Mouse (Mus musculus) CH12.LX (cell line): ENCODE results near the gene Gm27029. TPM values are rescaled to one million over a fixed set of nuclear protein-coding genes. Genes with fewer than 3 reads are reported as not detected.

Experiments used
- DNase-seq: peaks from one replicate; pipeline ENCODE4 v3.0.0-alpha.2; 2013; ENCODE audit errors: extremely low read depth
- H3K27ac ChIP-seq: 2 replicates; pipeline ENCODE4 v1.5.1; 2012; ENCODE audit warnings: low read depth, mild to moderate bottlenecking, control low read depth, moderate library complexity; ENCODE audit not compliant: insufficient read depth
- H3K27me3 ChIP-seq: replicated peaks from 2 replicates; pipeline ENCODE3; 2012; ENCODE audit warnings: inconsistent platforms
- H3K36me3 ChIP-seq, 2 experiments: replicated peaks in 1 of 2; 2 replicates each; pipeline versions ENCODE3 to v1.6.1; 2012; ENCODE audit warnings: inconsistent platforms in 1 of 2, low read length in 1 of 2, mild to moderate bottlenecking in 1 of 2, mixed read lengths in 1 of 2, moderate library complexity in 1 of 2; ENCODE audit not compliant: control insufficient read depth in 1 of 2, insufficient read depth in 1 of 2
- H3K4me1 ChIP-seq, 2 experiments: 2 replicates each; pipeline ENCODE4 v1.6.1; 2012; ENCODE audit warnings: inconsistent platforms in 1 of 2, moderate library complexity in 1 of 2; ENCODE audit not compliant: insufficient read depth in 2 of 2, control insufficient read depth in 1 of 2
- H3K4me2 ChIP-seq: 2 replicates; pipeline ENCODE4 v1.6.1; 2012; ENCODE audit warnings: low read depth, mild to moderate bottlenecking, control low read depth; ENCODE audit not compliant: poor library complexity, insufficient read depth, severe bottlenecking
- H3K4me3 ChIP-seq, 3 experiments: fragments of 150-350 bp in 1 of 3; sonication (generic) in 1 of 3; replicated peaks in 1 of 3; 2 replicates each; pipeline versions ENCODE3 to v1.5.1; 2011 to 2012; ENCODE audit warnings: low read depth in 2 of 3, low read length in 2 of 3, mild to moderate bottlenecking in 2 of 3, moderate library complexity in 2 of 3, control low read depth in 1 of 3, improper control_type of control experiment in 1 of 3, inconsistent platforms in 1 of 3, mixed read lengths in 1 of 3; ENCODE audit not compliant: poor library complexity in 1 of 3
- H3K79me2 ChIP-seq: replicated peaks from 2 replicates; pipeline ENCODE4 v1.6.1; 2012; ENCODE audit warnings: mild to moderate bottlenecking, moderate library complexity; ENCODE audit not compliant: control insufficient read depth, poor library complexity, insufficient read depth, severe bottlenecking; ENCODE audit errors: extremely low read depth
- H3K9ac ChIP-seq: 2 replicates; pipeline ENCODE4 v1.6.1; 2012; ENCODE audit warnings: low read depth, mild to moderate bottlenecking, control low read depth, moderate library complexity; ENCODE audit not compliant: insufficient read depth
- H3K9me3 ChIP-seq: replicated peaks from 2 replicates; pipeline ENCODE3; 2012; ENCODE audit warnings: low read length, inconsistent platforms, mixed read lengths
- BHLHE40 ChIP-seq: IDR thresholded peaks from 2 replicates; pipeline ENCODE4 v1.6.1; 2011; ENCODE audit warnings: mild to moderate bottlenecking, low read depth, low read length, improper control_type of control experiment
- CHD1 ChIP-seq: IDR thresholded peaks from 2 replicates; pipeline ENCODE4 v1.6.1; 2012; ENCODE audit warnings: low read depth, low read length, improper control_type of control experiment, inconsistent platforms
- CHD2 ChIP-seq: IDR thresholded peaks from 2 replicates; pipeline ENCODE4 v1.6.1; 2011; ENCODE audit warnings: low read length, improper control_type of control experiment
- CTCF ChIP-seq, 2 experiments: IDR thresholded peaks in 1 of 2; conservative IDR thresholded peaks in 1 of 2; 2 replicates each; pipeline ENCODE4 v1.5.1; 2011 to 2012; ENCODE audit warnings: low read depth in 2 of 2, low read length in 2 of 2, improper control_type of control experiment in 1 of 2, inconsistent platforms in 1 of 2, mild to moderate bottlenecking in 1 of 2, moderate library complexity in 1 of 2
- E2F4 ChIP-seq: IDR thresholded peaks from 2 replicates; pipeline ENCODE4 v1.6.1; 2011; ENCODE audit warnings: low read depth, low read length, improper control_type of control experiment; ENCODE audit not compliant: insufficient replicate concordance
- ELF1 ChIP-seq: IDR thresholded peaks from 2 replicates; pipeline ENCODE4 v1.6.1; 2014; ENCODE audit warnings: low read depth, mild to moderate bottlenecking, inconsistent platforms, low read length, improper control_type of control experiment
- EP300 ChIP-seq: IDR thresholded peaks from 2 replicates; pipeline ENCODE4 v1.6.1; 2011; ENCODE audit warnings: low read length, improper control_type of control experiment
- ETS1 ChIP-seq: conservative IDR thresholded peaks from 2 replicates; pipeline ENCODE4 v1.6.1; 2012; ENCODE audit warnings: low read depth, mild to moderate bottlenecking, inconsistent platforms, low read length, improper control_type of control experiment, moderate library complexity
- GABPA ChIP-seq: IDR thresholded peaks from 2 replicates; pipeline ENCODE4 v1.6.1; 2012; ENCODE audit warnings: low read depth, low read length, improper control_type of control experiment, inconsistent platforms; ENCODE audit not compliant: insufficient replicate concordance
- HCFC1 ChIP-seq: IDR thresholded peaks from 2 replicates; pipeline ENCODE4 v1.6.1; 2012; ENCODE audit warnings: low read depth, mild to moderate bottlenecking, inconsistent platforms, low read length, improper control_type of control experiment
- IRF4 ChIP-seq: IDR thresholded peaks from 2 replicates; pipeline ENCODE4 v1.6.1; 2014; ENCODE audit warnings: low read depth, mild to moderate bottlenecking, inconsistent platforms, low read length, improper control_type of control experiment
- JUN ChIP-seq: IDR thresholded peaks from 2 replicates; pipeline ENCODE4 v1.6.1; 2011; ENCODE audit warnings: low read depth, mild to moderate bottlenecking, low read length, improper control_type of control experiment, moderate library complexity; ENCODE audit not compliant: insufficient read depth
- JUND ChIP-seq: conservative IDR thresholded peaks from 2 replicates; pipeline ENCODE4 v1.6.1; 2011; ENCODE audit warnings: low read depth, low read length, improper control_type of control experiment
- KAT2A ChIP-seq: IDR thresholded peaks from 2 replicates; pipeline ENCODE4 v1.6.1; 2012; ENCODE audit warnings: low read length, improper control_type of control experiment, inconsistent platforms; ENCODE audit not compliant: insufficient replicate concordance
- MAFK ChIP-seq: IDR thresholded peaks from 2 replicates; pipeline ENCODE4 v1.6.1; 2011; ENCODE audit warnings: low read length, improper control_type of control experiment; ENCODE audit not compliant: insufficient replicate concordance
- MAX ChIP-seq: IDR thresholded peaks from 2 replicates; pipeline ENCODE4 v1.6.1; 2011; ENCODE audit warnings: low read length, improper control_type of control experiment
- MAZ ChIP-seq: IDR thresholded peaks from 2 replicates; pipeline ENCODE4 v1.6.1; 2012; ENCODE audit warnings: low read depth, mild to moderate bottlenecking, inconsistent platforms, low read length, improper control_type of control experiment, moderate library complexity
- MEF2A ChIP-seq: IDR thresholded peaks from 2 replicates; pipeline ENCODE4 v1.6.1; 2014; ENCODE audit warnings: low read depth, mild to moderate bottlenecking, inconsistent platforms, low read length, improper control_type of control experiment, borderline replicate concordance
- MXI1 ChIP-seq: IDR thresholded peaks from 2 replicates; pipeline ENCODE4 v1.6.1; 2011; ENCODE audit warnings: mild to moderate bottlenecking, low read depth, low read length, improper control_type of control experiment
- MYC ChIP-seq: IDR thresholded peaks from 2 replicates; pipeline ENCODE4 v1.6.1; 2011; ENCODE audit warnings: low read depth, mild to moderate bottlenecking, improper control_type of control experiment, low read length
- NELFE ChIP-seq: IDR thresholded peaks from 2 replicates; pipeline ENCODE4 v1.6.1; 2011; ENCODE audit warnings: low read depth, low read length, improper control_type of control experiment
- NRF1 ChIP-seq: IDR thresholded peaks from 2 replicates; pipeline ENCODE4 v1.6.1; 2014; ENCODE audit warnings: low read depth, mild to moderate bottlenecking, inconsistent platforms, low read length, improper control_type of control experiment, moderate library complexity
- PAX5 ChIP-seq: IDR thresholded peaks from 2 replicates; pipeline ENCODE4 v1.6.1; 2012; ENCODE audit warnings: low read length, inconsistent platforms, mixed read lengths
- POLR2A ChIP-seq: IDR thresholded peaks from 2 replicates; pipeline ENCODE4 v1.6.1; 2011; ENCODE audit warnings: low read depth, mild to moderate bottlenecking, improper control_type of control experiment, low read length
- POLR2AphosphoS2 ChIP-seq: IDR thresholded peaks from 2 replicates; pipeline ENCODE4 v1.6.1; 2011; ENCODE audit warnings: low read depth, low read length, improper control_type of control experiment
- RAD21 ChIP-seq: IDR thresholded peaks from 2 replicates; pipeline ENCODE4 v1.6.1; 2011; ENCODE audit warnings: low read depth, mild to moderate bottlenecking, low read length, improper control_type of control experiment, moderate library complexity
- RCOR1 ChIP-seq: conservative IDR thresholded peaks from 2 replicates; pipeline ENCODE4 v1.6.1; 2012; ENCODE audit warnings: low read depth, mild to moderate bottlenecking, inconsistent platforms, low read length, improper control_type of control experiment
- SIN3A ChIP-seq: IDR thresholded peaks from 2 replicates; pipeline ENCODE4 v1.6.1; 2012; ENCODE audit warnings: low read length, improper control_type of control experiment, inconsistent platforms
- SMC3 ChIP-seq: IDR thresholded peaks from 2 replicates; pipeline ENCODE4 v1.6.1; 2011; ENCODE audit warnings: low read depth, low read length, improper control_type of control experiment
- TBP ChIP-seq: conservative IDR thresholded peaks from 2 replicates; pipeline ENCODE4 v1.6.1; 2011; ENCODE audit warnings: low read depth, low read length, improper control_type of control experiment
- TCF12 ChIP-seq: IDR thresholded peaks from 2 replicates; pipeline ENCODE4 v1.6.1; 2014; ENCODE audit warnings: low read depth, mild to moderate bottlenecking, inconsistent platforms, low read length, improper control_type of control experiment
- UBTF ChIP-seq: IDR thresholded peaks from 2 replicates; pipeline ENCODE4 v1.6.1; 2012; ENCODE audit warnings: low read depth, mild to moderate bottlenecking, inconsistent platforms, low read length, improper control_type of control experiment, moderate library complexity
- USF1 ChIP-seq: IDR thresholded peaks from 2 replicates; pipeline ENCODE4 v1.6.1; 2014; ENCODE audit warnings: low read depth, mild to moderate bottlenecking, inconsistent platforms, low read length, improper control_type of control experiment
- USF2 ChIP-seq: conservative IDR thresholded peaks from 2 replicates; pipeline ENCODE4 v1.6.1; 2011; ENCODE audit warnings: low read depth, low read length, improper control_type of control experiment
- ZC3H11A ChIP-seq: IDR thresholded peaks from 2 replicates; pipeline ENCODE4 v1.6.1; 2012; ENCODE audit warnings: low read depth, mild to moderate bottlenecking, inconsistent platforms, low read length, improper control_type of control experiment
- ZKSCAN1 ChIP-seq: IDR thresholded peaks from 2 replicates; pipeline ENCODE4 v1.6.1; 2012; ENCODE audit warnings: low read depth, inconsistent platforms, low read length, improper control_type of control experiment, borderline replicate concordance
- ZMIZ1 ChIP-seq: IDR thresholded peaks from 2 replicates; pipeline ENCODE4 v1.6.1; 2012; ENCODE audit warnings: low read depth, mild to moderate bottlenecking, inconsistent platforms, low read length, improper control_type of control experiment
- ZNF384 ChIP-seq: IDR thresholded peaks from 2 replicates; pipeline ENCODE4 v1.6.1; 2012; ENCODE audit warnings: low read depth, low read length, improper control_type of control experiment, inconsistent platforms
- dilution Hi-C: fragments of 300-500 bp; cut with MboI; formaldehyde crosslinking; loops from 2 replicates; pipeline ENCODE4 v1.14.3; 2020; ENCODE audit warnings: low sequenced_read_pairs; ENCODE audit not compliant: extremely low pct_unique_long_range_greater_than_20kb, extremely low pct_ligation_motif_present
- in situ Hi-C: fragments of 300-500 bp; cut with MboI; formaldehyde crosslinking; loops from 3 replicates; pipeline ENCODE4 v1.14.3; 2019; ENCODE audit warnings: low sequenced_read_pairs, low pct_ligation_motif_present, low pct_unique_long_range_greater_than_20kb, mixed read lengths
- polyA plus RNA-seq: library from polyadenylated mRNA; unstranded; fragments of >175 nt; gene quantifications from 2 replicates; pipeline ENCODE4 v1.2.1, GENCODE M21; 2012; ENCODE audit warnings: low read depth; ENCODE audit not compliant: insufficient read length
- total RNA-seq, 2 experiments: library from RNA; depleted of rRNA; stranded (reverse); fragments of 300-350 nt in 1 of 2; fragments of >200 nt in 1 of 2; gene quantifications; 2 replicates each; pipeline ENCODE4 v1.2.3; 2012 to 2014

Gene Gm27029
- total and polyA plus RNA-seq, 3 experiments, result 1.7 to 8.3 (median 6.2) TPM

GRCm38 (mm10) chr11:101446319-101446718 is 21.7 kb upstream of the Gm27029 start:
- DNase-seq, result peak; percentile 71
- Histone ChIP-seq H3K27me3 (no peaks in the 10 kb centered on the region), H3K9me3 (no peaks in the 10 kb centered on the region), H3K36me3 (peaks cover 29 to 36% of the 10 kb centered on the region in 2 experiments), H3K79me2 (peaks cover 37% of the 10 kb centered on the region), H3K27ac (peak overlapping the region; percentile 48), H3K4me2 (no peak overlapping the region), H3K4me1 (peaks cover 12 to 50% of the 10 kb centered on the region in 2 experiments), H3K9ac (no peak overlapping the region), H3K4me3 (no peak overlapping the region)
- in situ Hi-C loops, result no loop called here
- no peak for TF ChIP-seq SMC3
- TF ChIP-seq MAZ, result no peak
- TF ChIP-seq SIN3A, result no peak
- TF ChIP-seq POLR2A, result peak; percentile 65
- TF ChIP-seq RAD21, result no peak
- TF ChIP-seq EP300, result no peak
- no peak for TF ChIP-seq MEF2A
- TF ChIP-seq GABPA, result no peak
- no peak for TF ChIP-seq MAFK
- no peak for TF ChIP-seq NRF1
- no peak for TF ChIP-seq IRF4
- no peak for TF ChIP-seq RCOR1
- no peak for TF ChIP-seq E2F4
- TF ChIP-seq CHD1, result no peak
- peak; percentile 64 for TF ChIP-seq ZMIZ1
- no peak for TF ChIP-seq JUN
- TF ChIP-seq CTCF (conservative IDR thresholded peaks at IDR 0.05 in 1 of 2, IDR thresholded peaks at IDR 0.05 in 1 of 2; ENCODE audit: low read depth in 2 of 2, low read length in 2 of 2), result no peak
- TF ChIP-seq UBTF, result no peak
- no peak for TF ChIP-seq USF2
- no peak for TF ChIP-seq ZKSCAN1
- no peak for TF ChIP-seq PAX5
- TF ChIP-seq ELF1, result no peak
- TF ChIP-seq CHD2, result peak; percentile 68
- 0 out of 2 replicates have a peak, but pooled peaks have one; percentile 50 for TF ChIP-seq MAX
- no peak for TF ChIP-seq ZC3H11A
- TF ChIP-seq ZNF384, result no peak
- TF ChIP-seq BHLHE40, result no peak
- TF ChIP-seq HCFC1, result no peak
- no peak for TF ChIP-seq USF1
- TF ChIP-seq MYC, result peak; percentile 84
- no peak for TF ChIP-seq KAT2A
- no peak for TF ChIP-seq NELFE
- peak; percentile 95 for TF ChIP-seq POLR2AphosphoS2
- no peak for TF ChIP-seq JUND
- 0 out of 2 replicates have a peak, but pooled peaks have one; percentile 26 for TF ChIP-seq TCF12
- TF ChIP-seq MXI1, result peak; percentile 36; the same call in 1 of the 2 replicates
- TF ChIP-seq TBP, result no peak
- TF ChIP-seq ETS1, result no peak
- dilution Hi-C loops, result no loop called here
